Mouse (Mus musculus) liver, embryonic 15.5 days (tissue): ENCODE results near the gene Zzef1. TPM values are rescaled to one million over a fixed set of nuclear protein-coding genes. Genes with fewer than 3 reads are reported as not detected.
A peak's percentile ranks its signal among the peaks of the same experiment; 100 is the strongest.

Experiments
- ATAC-seq: fragments of 200-750 bp; cut with Nextera tagmentation; 2 replicates; pipeline ENCODE4 v1.8.0; 2017; ENCODE audit warnings: moderate number of reproducible peaks, mild to moderate bottlenecking, moderate library complexity; ENCODE audit not compliant: insufficient read depth
- H3K27ac ChIP-seq: fragments of 300-500 bp; sonication (generic); replicated peaks from 2 replicates; pipeline ENCODE4 v1.5.1; 2015; ENCODE audit warnings: mild to moderate bottlenecking, inconsistent platforms
- H3K27me3 ChIP-seq: fragments of 300-500 bp; sonication (generic); 2 replicates; pipeline ENCODE4 v1.6.1; 2015; ENCODE audit warnings: mild to moderate bottlenecking, inconsistent platforms
- H3K36me3 ChIP-seq: fragments of 300-500 bp; sonication (generic); replicated peaks from 2 replicates; pipeline ENCODE4 v1.6.1; 2015; ENCODE audit warnings: moderate library complexity, mild to moderate bottlenecking, inconsistent platforms
- H3K4me1 ChIP-seq: fragments of 300-500 bp; sonication (generic); replicated peaks from 2 replicates; pipeline ENCODE4 v1.6.1; 2015; ENCODE audit warnings: inconsistent platforms
- H3K4me2 ChIP-seq: fragments of 300-500 bp; sonication (generic); 2 replicates; pipeline ENCODE4 v1.6.1; 2015; ENCODE audit warnings: moderate library complexity, mild to moderate bottlenecking, inconsistent platforms
- H3K4me3 ChIP-seq: fragments of 300-500 bp; sonication (generic); replicated peaks from 2 replicates; pipeline ENCODE4 v1.5.1; 2015; ENCODE audit warnings: mild to moderate bottlenecking, inconsistent platforms
- H3K9ac ChIP-seq: fragments of 300-500 bp; sonication (generic); 2 replicates; pipeline ENCODE4 v1.6.1; 2015; ENCODE audit warnings: moderate library complexity, mild to moderate bottlenecking, inconsistent platforms
- H3K9me3 ChIP-seq: fragments of 300-500 bp; sonication (generic); replicated peaks from 2 replicates; pipeline ENCODE4 v1.6.1; 2016; ENCODE audit warnings: inconsistent platforms
- WGBS: fragments of 180-500 bp; shearing (Covaris S2); methylation state at CpG from one replicate; pipeline ENCODE4 v1.1.7; 2015; ENCODE audit warnings: mixed read lengths; ENCODE audit not compliant: insufficient replicate concordance; 5-methylcytosine and 5-hydroxymethylcytosine counted together
- polyA plus RNA-seq: library from polyadenylated mRNA; unstranded; fragments of >200 nt; fragmentation: Nextera tagmentation; extraction: Ambion mirVana; gene quantifications from 2 replicates; pipeline ENCODE4 v1.2.1, GENCODE M21; 2015

Gene Zzef1
- polyA plus RNA-seq, 1 experiment from 2014 or later: 3.7 TPM

GRCm38 (mm10) chr11:72955339-72955974, 159.4 kb downstream of the Zzef1 start:
- Histone ChIP-seq H3K9me3 (no peaks in the 10 kb centered on the region), H3K4me1 (peaks cover 24% of the 10 kb centered on the region), H3K27ac (no peak overlapping the region), H3K4me2 (no peak overlapping the region), H3K36me3 (no peaks in the 10 kb centered on the region), H3K9ac (no peak overlapping the region), H3K27me3 (peaks cover 17% of the 10 kb centered on the region), H3K4me3 (no peak overlapping the region)
- peak; percentile 47; the same call in 1 of the 2 replicates for ATAC-seq
- 18% methylated on average over 5 of the region's 5 CpGs for WGBS

GRCm38 (mm10) chr11:72957318-72957717, 161.3 kb downstream of the Zzef1 start:
- Histone ChIP-seq H3K9ac (no peak overlapping the region), H3K27me3 (peaks cover 35% of the 10 kb centered on the region), H3K4me3 (no peak overlapping the region), H3K27ac (no peak overlapping the region), H3K36me3 (no peaks in the 10 kb centered on the region), H3K4me2 (no peak overlapping the region), H3K4me1 (peaks cover 38% of the 10 kb centered on the region), H3K9me3 (no peaks in the 10 kb centered on the region)
- no peak for ATAC-seq
- WGBS: 18% methylated on average over 2 of the region's 2 CpGs

- Histone ChIP-seq H3K27me3 (peaks cover 48% of the 10 kb centered on the region), H3K9ac (no peak overlapping the region), H3K4me1 (peaks cover 24% of the 10 kb centered on the region), H3K9me3 (no peaks in the 10 kb centered on the region), H3K36me3 (no peaks in the 10 kb centered on the region), H3K4me3 (peak overlapping the region; percentile 53; the same call in 1 of the 2 replicates), H3K27ac (no peak overlapping the region), H3K4me2 (peak overlapping the region; percentile 73)
- 27% methylated on average over 15 of the region's 15 CpGs for WGBS
- no peak for ATAC-seq
Observed at GRCm38 (mm10) chr11:72959924-72960679, 164.1 kb downstream of the Zzef1 start.

GRCm38 (mm10) chr11:72960723-72961071, 164.7 kb downstream of the Zzef1 start:
- no peaks in the 10 kb centered on the region for H3K36me3 ChIP-seq
- no peaks in the 10 kb centered on the region for H3K9me3 ChIP-seq
- peaks cover 48% of the 10 kb centered on the region for H3K27me3 ChIP-seq
- H3K4me1 ChIP-seq: peaks cover 20% of the 10 kb centered on the region
- no peak for ATAC-seq
- peak overlapping the region; percentile 73 for H3K4me2 ChIP-seq
- peak overlapping the region; percentile 53 for H3K4me3 ChIP-seq
- no peak overlapping the region for H3K27ac ChIP-seq
- 10% methylated on average over 14 of the region's 15 CpGs for WGBS
- H3K9ac ChIP-seq: no peak overlapping the region

- peak; percentile 60 for ATAC-seq
- 1% methylated on average over 70 of the region's 70 CpGs for WGBS
- no peaks in the 10 kb centered on the region for H3K9me3 ChIP-seq
- peak within 1 kb of the TSS; percentile 73 for H3K4me2 ChIP-seq
- peaks cover 20% of the 10 kb centered on the region for H3K4me1 ChIP-seq
- H3K9ac ChIP-seq: peak within 1 kb of the TSS; percentile 32
- peak within 1 kb of the TSS; percentile 48 for H3K27ac ChIP-seq
- H3K4me3 ChIP-seq: peak within 1 kb of the TSS; percentile 53
- no peaks in the 10 kb centered on the region for H3K36me3 ChIP-seq
- peaks cover 48% of the 10 kb centered on the region for H3K27me3 ChIP-seq
Observed at GRCm38 (mm10) chr11:72961072-72961980, 165.3 kb downstream of the Zzef1 start, which contains the start of gene Atp2a3. TSS of gene Atp2a3 (plus strand) at chr11:72961169.

- no peak for ATAC-seq
- Histone ChIP-seq H3K9ac (no peak overlapping the region), H3K4me3 (0 out of 2 replicates have a peak overlapping the region, but pooled peaks have one; percentile 53), H3K4me1 (peaks cover 18% of the 10 kb centered on the region), H3K27ac (no peak overlapping the region), H3K4me2 (peak overlapping the region; percentile 73; the same call in 1 of the 2 replicates), H3K36me3 (no peaks in the 10 kb centered on the region), H3K9me3 (no peaks in the 10 kb centered on the region), H3K27me3 (peaks cover 48% of the 10 kb centered on the region)
- WGBS: 33% methylated on average over 2 of the region's 2 CpGs
Observed at GRCm38 (mm10) chr11:72962378-72962777, 166.4 kb downstream of the Zzef1 start.

GRCm38 (mm10) chr11:72963058-72963788, 167.2 kb downstream of the Zzef1 start:
- no peak overlapping the region for H3K4me3 ChIP-seq
- 27% methylated on average over 7 of the region's 7 CpGs for WGBS
- H3K27me3 ChIP-seq: peaks cover 48% of the 10 kb centered on the region
- no peaks in the 10 kb centered on the region for H3K36me3 ChIP-seq
- H3K27ac ChIP-seq: no peak overlapping the region; the same call in 1 of the 2 replicates
- H3K4me2 ChIP-seq: peak overlapping the region; percentile 23; the same call in 1 of the 2 replicates
- H3K9me3 ChIP-seq: no peaks in the 10 kb centered on the region
- peaks cover 17% of the 10 kb centered on the region for H3K4me1 ChIP-seq
- no peak overlapping the region for H3K9ac ChIP-seq
- ATAC-seq: no peak

GRCm38 (mm10) chr11:72963789-72964294, 167.8 kb downstream of the Zzef1 start:
- H3K9ac ChIP-seq: no peak overlapping the region
- WGBS: 64% methylated on average over 3 of the region's 3 CpGs
- no peak overlapping the region; the same call in 1 of the 2 replicates for H3K27ac ChIP-seq
- ATAC-seq: no peak
- H3K36me3 ChIP-seq: no peaks in the 10 kb centered on the region
- no peak overlapping the region for H3K4me3 ChIP-seq
- no peak overlapping the region for H3K4me2 ChIP-seq
- H3K27me3 ChIP-seq: peaks cover 48% of the 10 kb centered on the region
- peaks cover 17% of the 10 kb centered on the region for H3K4me1 ChIP-seq
- H3K9me3 ChIP-seq: no peaks in the 10 kb centered on the region

- no peaks in the 10 kb centered on the region for H3K36me3 ChIP-seq
- H3K27me3 ChIP-seq: no peaks in the 10 kb centered on the region
- no peak overlapping the region for H3K27ac ChIP-seq
- H3K9ac ChIP-seq: no peak overlapping the region
- H3K4me2 ChIP-seq: no peak overlapping the region
- no peak for ATAC-seq
- H3K4me3 ChIP-seq: no peak overlapping the region
- WGBS: 72% methylated on average over 13 of the region's 13 CpGs
- no peaks in the 10 kb centered on the region for H3K9me3 ChIP-seq
- H3K4me1 ChIP-seq: no peaks in the 10 kb centered on the region
Observed at GRCm38 (mm10) chr11:72974995-72975503, 179.0 kb downstream of the Zzef1 start.
